Mouse (Mus musculus): ENCODE measurements around the gene Tmem102.

DNA sequence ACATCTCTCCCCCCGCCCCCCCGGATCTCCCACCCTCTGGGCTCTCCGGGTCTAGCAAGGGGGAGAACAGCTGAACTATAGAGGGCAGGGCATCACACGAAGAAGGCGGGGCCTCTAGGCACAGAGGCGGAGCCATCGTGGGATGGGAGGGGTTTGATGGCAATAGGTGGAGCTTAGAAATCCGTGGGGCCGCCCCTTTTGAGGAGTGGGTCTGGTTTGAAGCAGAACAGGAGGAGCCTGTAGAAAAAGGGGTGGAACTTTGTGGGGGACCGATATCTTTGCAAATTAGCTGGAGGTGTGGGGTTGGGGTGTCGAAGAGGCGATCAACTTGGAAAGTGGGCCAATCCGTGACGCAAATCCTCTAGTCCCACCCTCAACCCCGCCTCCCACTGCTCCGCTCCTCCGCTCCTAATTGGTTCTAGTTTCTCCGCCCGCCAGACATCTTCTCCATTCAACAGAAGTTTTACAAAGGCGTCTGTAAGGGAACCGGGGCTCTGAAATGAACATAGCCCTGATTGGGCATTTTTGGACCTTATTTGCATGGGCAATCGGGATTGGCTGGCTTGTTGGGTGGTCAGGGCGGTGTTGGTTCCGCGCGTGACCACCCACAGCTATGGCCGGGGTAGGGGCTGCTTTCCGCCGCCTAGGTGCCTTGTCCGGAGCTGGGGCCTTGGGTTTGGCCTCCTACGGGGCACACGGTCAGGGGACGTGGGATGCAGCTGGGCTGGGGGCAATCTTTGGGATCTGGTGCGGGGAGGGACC lies 32.7 kb upstream of the Tmem102 start, which contains the start of gene Tmem256:
- TF ChIP-seq POLR2A (IDR thresholded peaks at IDR 0.05; ENCODE audit: borderline replicate concordance, insufficient read depth, low read length) (peak; percentile 82), CTCF (IDR thresholded peaks at IDR 0.05; ENCODE audit: borderline replicate concordance, insufficient read depth, low read depth, low read length) (no peak)

All from cerebellum, adult 2 months (tissue).